Mouse (Mus musculus) heart, postnatal 0 days (tissue): ENCODE data around the gene Magi2.

Experiments
- CTCF ChIP-seq: IDR thresholded peaks from 2 replicates; pipeline ENCODE4 v1.5.1; 2016; ENCODE audit warnings: antibody characterized with exemption, control low read depth, low read depth
- EP300 ChIP-seq: IDR thresholded peaks from 2 replicates; pipeline ENCODE4 v1.6.1; 2016; ENCODE audit warnings: antibody characterized with exemption, low read depth

DNA sequence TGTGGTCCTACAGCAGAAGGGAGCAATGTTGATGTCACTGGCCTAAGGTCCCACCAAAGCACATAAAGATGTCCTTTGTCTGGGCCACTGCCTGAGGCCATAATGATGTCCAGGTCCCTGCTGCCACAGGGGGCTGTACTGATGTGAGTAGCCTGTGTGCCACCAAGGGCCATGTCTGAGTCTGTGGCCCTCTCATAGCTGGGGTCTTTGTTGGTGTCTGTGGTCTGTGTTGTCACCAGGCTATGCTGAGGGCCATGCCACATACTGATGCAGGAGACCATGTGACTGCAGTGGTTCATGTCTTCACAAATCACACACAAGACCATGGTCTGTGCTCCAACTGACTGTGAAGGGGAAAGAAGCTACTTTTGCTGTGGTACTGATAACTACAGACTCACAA is 1015.7 kb downstream of the Magi2 start:
- TF ChIP-seq CTCF (no peak), EP300 (no peak)
